Mouse (Mus musculus) kidney, postnatal 0 days (tissue): ENCODE measurements at regions not wholly inside any gene's neighbourhood (a gene's known extent, or its start where the extent isn't known, plus 50 kb on each side); places are given as distances from the start of the nearest gene placed in this dataset.

ENCODE experiments used
- ATAC-seq: fragments of 200-750 bp; cut with Nextera tagmentation; replicated peaks from 2 replicates; pipeline ENCODE4 v1.8.0; 2017; ENCODE audit warnings: low read depth, moderate number of reproducible peaks, moderate TSS enrichment, moderate library complexity; ENCODE audit not compliant: low FRiP score
- DNase-seq: peaks from one replicate; pipeline ENCODE4 v3.0.0-alpha.2; 2016; ENCODE audit warnings: low spot score
- H3K27ac ChIP-seq: fragments of 300-500 bp; sonication (generic); 2 replicates; pipeline ENCODE4 v1.5.1; 2014; ENCODE audit warnings: mild to moderate bottlenecking
- H3K27me3 ChIP-seq: fragments of 300-500 bp; sonication (generic); 2 replicates; pipeline ENCODE4 v1.6.1; 2014; ENCODE audit warnings: low read length, mixed read lengths; ENCODE audit not compliant: insufficient read depth
- H3K36me3 ChIP-seq: fragments of 300-500 bp; sonication (generic); 2 replicates; pipeline ENCODE4 v1.6.1; 2014; ENCODE audit warnings: low read length, mixed read lengths; ENCODE audit not compliant: insufficient read depth
- H3K4me1 ChIP-seq: fragments of 300-500 bp; sonication (generic); replicated peaks from 2 replicates; pipeline ENCODE4 v1.6.1; 2014; ENCODE audit warnings: antibody characterized with exemption, low read length, mixed read lengths; ENCODE audit not compliant: insufficient read depth
- H3K4me2 ChIP-seq: fragments of 300-500 bp; sonication (generic); 2 replicates; pipeline ENCODE4 v1.6.1; 2014; ENCODE audit warnings: mild to moderate bottlenecking, low read length, moderate library complexity, mixed read lengths
- H3K4me3 ChIP-seq: fragments of 300-500 bp; sonication (generic); replicated peaks from 2 replicates; pipeline ENCODE4 v1.5.1; 2014; ENCODE audit warnings: low read depth, low read length
- H3K9ac ChIP-seq: fragments of 300-500 bp; sonication (generic); 2 replicates; pipeline ENCODE4 v1.6.1; 2014; ENCODE audit warnings: low read depth, low read length
- H3K9me3 ChIP-seq: fragments of 300-500 bp; sonication (generic); replicated peaks from 2 replicates; pipeline ENCODE4 v1.6.1; 2016; ENCODE audit warnings: low read length, inconsistent platforms, mixed read lengths
- CTCF ChIP-seq: IDR thresholded peaks from 2 replicates; pipeline ENCODE4 v1.5.1; 2016; ENCODE audit warnings: antibody characterized with exemption, low read depth, mild to moderate bottlenecking, moderate library complexity
- WGBS: fragments of 180-500 bp; shearing (Covaris S2); extraction: QIAGEN DNeasy Blood & Tissue Kit; methylation state at CpG from one replicate; pipeline ENCODE4 v1.1.7; 2014; 5-methylcytosine and 5-hydroxymethylcytosine counted together

- no peak overlapping the region for H3K27ac ChIP-seq
- no peak for TF ChIP-seq CTCF
- H3K9ac ChIP-seq, result no peak overlapping the region
- DNase-seq (no peak), ATAC-seq (no peak)
- no peak overlapping the region for H3K4me2 ChIP-seq
- H3K4me1 ChIP-seq, result no peaks in the 10 kb centered on the region
- 84% methylated on average over 4 of the region's 4 CpGs for WGBS
- no peaks in the 10 kb centered on the region for H3K9me3 ChIP-seq
- no peaks in the 10 kb centered on the region for H3K36me3 ChIP-seq
- H3K27me3 ChIP-seq, result no peaks in the 10 kb centered on the region
- no peak overlapping the region for H3K4me3 ChIP-seq
Observed at GRCm38 (mm10) chr9:27515427-27516110, 119.0 kb downstream of the Spata19 start.

- Histone ChIP-seq H3K4me1 (no peaks in the 10 kb centered on the region), H3K27me3 (no peaks in the 10 kb centered on the region), H3K9ac (no peak overlapping the region), H3K4me2 (no peak overlapping the region), H3K9me3 (no peaks in the 10 kb centered on the region), H3K4me3 (no peak overlapping the region), H3K27ac (no peak overlapping the region), H3K36me3 (no peaks in the 10 kb centered on the region)
- WGBS, result 71% methylated on average over 4 of the region's 4 CpGs
- ATAC-seq (no peak), DNase-seq (no peak)
- no peak for TF ChIP-seq CTCF
Observed at GRCm38 (mm10) chr9:27518031-27518430, 121.4 kb downstream of the Spata19 start.

- 46% methylated on average over 5 of the region's 5 CpGs for WGBS
- no peak overlapping the region for H3K4me3 ChIP-seq
- no peaks in the 10 kb centered on the region for H3K9me3 ChIP-seq
- DNase-seq, result no peak
- no peak for ATAC-seq
- no peak overlapping the region for H3K9ac ChIP-seq
- H3K4me2 ChIP-seq, result no peak overlapping the region
- H3K36me3 ChIP-seq, result no peaks in the 10 kb centered on the region
- H3K27me3 ChIP-seq, result no peaks in the 10 kb centered on the region
- H3K27ac ChIP-seq, result no peak overlapping the region
- H3K4me1 ChIP-seq, result no peaks in the 10 kb centered on the region
- TF ChIP-seq CTCF, result no peak
Observed at GRCm38 (mm10) chr9:27519711-27520110, 123.1 kb downstream of the Spata19 start.

GRCm38 (mm10) chr9:27521181-27521580 is 124.6 kb downstream of the Spata19 start:
- H3K9me3 ChIP-seq, result no peaks in the 10 kb centered on the region
- TF ChIP-seq CTCF, result no peak
- no peaks in the 10 kb centered on the region for H3K36me3 ChIP-seq
- H3K4me1 ChIP-seq, result no peaks in the 10 kb centered on the region
- WGBS, result 65% methylated on average over 3 of the region's 3 CpGs
- ATAC-seq (no peak), DNase-seq (no peak)
- no peak overlapping the region for H3K4me3 ChIP-seq
- no peak overlapping the region for H3K27ac ChIP-seq
- H3K9ac ChIP-seq, result no peak overlapping the region
- H3K4me2 ChIP-seq, result no peak overlapping the region
- H3K27me3 ChIP-seq, result no peaks in the 10 kb centered on the region

GRCm38 (mm10) chr9:27526681-27527080 is 130.1 kb downstream of the Spata19 start:
- no peaks in the 10 kb centered on the region for H3K9me3 ChIP-seq

GRCm38 (mm10) chr9:27538480-27538879 is 141.9 kb downstream of the Spata19 start:
- no peak for TF ChIP-seq CTCF
- Histone ChIP-seq H3K4me1 (no peaks in the 10 kb centered on the region), H3K36me3 (no peaks in the 10 kb centered on the region), H3K9ac (no peak overlapping the region), H3K27me3 (no peaks in the 10 kb centered on the region), H3K27ac (no peak overlapping the region), H3K4me3 (no peak overlapping the region), H3K4me2 (no peak overlapping the region), H3K9me3 (no peaks in the 10 kb centered on the region)
- DNase-seq (peak; percentile 68), ATAC-seq (peak; percentile 43; the same call in 1 of the 2 replicates)
- WGBS, result 15% methylated on average over 4 of the region's 5 CpGs

More at GRCm38 (mm10) chr9:27526681-27527080, 130.1 kb downstream of the Spata19 start:
- Histone ChIP-seq H3K4me1 (no peaks in the 10 kb centered on the region), H3K27me3 (no peaks in the 10 kb centered on the region), H3K36me3 (no peaks in the 10 kb centered on the region), H3K9ac (no peak overlapping the region), H3K4me2 (no peak overlapping the region), H3K27ac (no peak overlapping the region), H3K4me3 (no peak overlapping the region)
- ATAC-seq (no peak), DNase-seq (no peak)
- WGBS, result 87% methylated on average over 3 of the region's 3 CpGs
- TF ChIP-seq CTCF, result no peak
